Mouse (Mus musculus) frontal cortex, adult 2 months (tissue): ENCODE data around the gene Fah. TPM values are rescaled to one million over a fixed set of nuclear protein-coding genes. Genes with fewer than 3 reads are reported as not detected.

Experiments
- DNase-seq, 2 experiments: peaks; one replicate each; pipeline ENCODE4 v3.0.0; 2022; ENCODE audit warnings: low spot score in 1 of 2; ENCODE audit errors: extremely low spot score in 1 of 2
- polyA plus RNA-seq: library from polyadenylated mRNA; depleted of rRNA; stranded (reverse); fragments of >200 nt; gene quantifications from 2 replicates; pipeline ENCODE4 v1.2.3, GENCODE M21; 2012; rRNA removed

Gene Fah
- polyA plus RNA-seq, result 37.3 and 38.1 TPM in 2 replicates

- DNase-seq, result peak in 1 of 2 experiments; percentile 49
Observed at GRCm38 (mm10) chr7:84606293-84606749, at the start of gene Fah. Fah (minus strand) TSS chr7:84606722.

GRCm38 (mm10) chr7:84652740-84653139, 46.2 kb upstream of the Fah start:
- no peak for DNase-seq

GRCm38 (mm10) chr7:84651987-84652321, 45.4 kb upstream of the Fah start:
- no peak for DNase-seq

GRCm38 (mm10) chr7:84651303-84651986, 44.9 kb upstream of the Fah start:
- DNase-seq, result no peak

GRCm38 (mm10) chr7:84649016-84649415, 42.5 kb upstream of the Fah start:
- DNase-seq, result no peak

GRCm38 (mm10) chr7:84646256-84646655, 39.7 kb upstream of the Fah start:
- DNase-seq, result no peak

- no peak for DNase-seq
Observed at GRCm38 (mm10) chr7:84643270-84643998, 36.9 kb upstream of the Fah start.

- no peak for DNase-seq
Observed at GRCm38 (mm10) chr7:84642159-84642928, 35.8 kb upstream of the Fah start.

- no peak for DNase-seq
Observed at GRCm38 (mm10) chr7:84636939-84637338, 30.4 kb upstream of the Fah start.

GRCm38 (mm10) chr7:84631878-84632277, 25.4 kb upstream of the Fah start:
- no peak for DNase-seq

- DNase-seq, result peak in 1 of 2 experiments; percentile 35
Observed at GRCm38 (mm10) chr7:84623718-84624117, 17.2 kb upstream of the Fah start.

GRCm38 (mm10) chr7:84620956-84621355, 14.4 kb upstream of the Fah start:
- DNase-seq, result no peak

GRCm38 (mm10) chr7:84618951-84619350, 12.4 kb upstream of the Fah start:
- no peak for DNase-seq

GRCm38 (mm10) chr7:84612445-84612844, 5.9 kb upstream of the Fah start:
- DNase-seq, result no peak

GRCm38 (mm10) chr7:84611609-84612008, 5.1 kb upstream of the Fah start:
- DNase-seq, result no peak

GRCm38 (mm10) chr7:84605704-84606292, 724 bp downstream of the Fah start:
- peak; percentile 66 to 84 for DNase-seq

GRCm38 (mm10) chr7:84605033-84605687, 1.4 kb downstream of the Fah start:
- DNase-seq, result no peak

- DNase-seq, result no peak
Observed at GRCm38 (mm10) chr7:84604501-84604900, 2.0 kb downstream of the Fah start.

GRCm38 (mm10) chr7:84601331-84601730, 5.2 kb downstream of the Fah start:
- no peak for DNase-seq

- DNase-seq, result no peak
Observed at GRCm38 (mm10) chr7:84600631-84601030, 5.9 kb downstream of the Fah start.
